Mouse (Mus musculus) mesoderm, embryonic 11.5 days (tissue): ENCODE results near the gene Slc26a10.
A peak's percentile ranks its signal among the peaks of the same experiment; 100 is the strongest.

Experiments
- DNase-seq: peaks from one replicate; pipeline ENCODE4 v3.0.0-alpha.2; 2012; ENCODE audit warnings: low read depth, low spot score

Gene Slc26a10

DNA sequence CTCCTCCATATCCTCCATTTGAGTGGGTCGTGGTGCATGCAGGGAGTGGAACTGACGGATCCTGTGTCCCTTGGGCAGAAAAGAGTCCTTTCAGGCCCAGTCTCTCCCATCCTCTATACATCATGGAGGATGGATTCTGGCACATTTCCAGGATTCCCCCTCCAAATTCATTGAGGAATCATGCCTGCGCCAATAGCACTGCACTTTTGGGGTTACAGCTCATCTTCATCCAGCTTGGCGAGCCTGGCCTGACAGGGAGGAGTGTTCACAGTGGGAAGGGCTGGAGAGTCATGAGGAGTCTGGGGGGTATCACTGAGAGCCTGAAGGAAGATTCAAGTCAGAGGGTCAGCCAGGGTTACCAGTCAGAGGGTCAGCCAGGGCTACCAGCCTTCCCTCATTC lies 2.2 kb upstream of the Slc26a10 start:
- DNase-seq, result no peak

GRCm38 (mm10) chr10:127181566-127181965 lies 1.1 kb upstream of the Slc26a10 start:
- no peak for DNase-seq

- no peak for DNase-seq
These were observed 226 bp upstream of the Slc26a10 start for GRCm38 (mm10) chr10:127180695-127181047.

- DNase-seq, result no peak
These were observed 2.0 kb downstream of the Slc26a10 start for GRCm38 (mm10) chr10:127178286-127179027.

- DNase-seq, result peak; percentile 90
These were observed 2.7 kb downstream of the Slc26a10 start for GRCm38 (mm10) chr10:127177719-127178118.

DNA sequence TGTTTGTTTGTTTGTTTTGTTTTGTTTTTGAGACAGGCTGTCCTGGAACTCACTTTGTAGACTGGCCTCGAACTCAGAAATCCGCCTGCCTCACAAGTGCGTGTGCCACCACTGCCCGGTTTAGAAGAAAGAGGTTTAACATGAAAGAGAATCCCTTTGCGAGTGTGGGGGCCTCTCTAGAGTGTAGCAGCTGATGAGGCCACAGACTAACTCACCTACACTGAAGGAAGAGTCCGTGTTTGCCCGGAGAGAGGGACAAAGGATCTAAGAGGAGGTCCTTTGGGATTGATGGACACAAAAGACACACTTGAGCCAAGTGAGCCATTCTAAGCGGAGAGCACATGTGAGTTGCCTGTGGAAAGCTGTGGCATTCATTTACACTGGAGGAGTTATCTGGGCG lies 3.2 kb downstream of the Slc26a10 start:
- no peak for DNase-seq

- no peak for DNase-seq
These were observed 3.7 kb downstream of the Slc26a10 start for GRCm38 (mm10) chr10:127176756-127177155.

- DNase-seq, result no peak
These were observed 4.2 kb downstream of the Slc26a10 start for GRCm38 (mm10) chr10:127176228-127176627.

GRCm38 (mm10) chr10:127174170-127174569 lies 6.3 kb downstream of the Slc26a10 start:
- DNase-seq, result no peak

- DNase-seq, result no peak
These were observed 7.0 kb downstream of the Slc26a10 start for GRCm38 (mm10) chr10:127173148-127174065.

- no peak for DNase-seq
These were observed 8.7 kb downstream of the Slc26a10 start for GRCm38 (mm10) chr10:127171631-127172200.

DNA sequence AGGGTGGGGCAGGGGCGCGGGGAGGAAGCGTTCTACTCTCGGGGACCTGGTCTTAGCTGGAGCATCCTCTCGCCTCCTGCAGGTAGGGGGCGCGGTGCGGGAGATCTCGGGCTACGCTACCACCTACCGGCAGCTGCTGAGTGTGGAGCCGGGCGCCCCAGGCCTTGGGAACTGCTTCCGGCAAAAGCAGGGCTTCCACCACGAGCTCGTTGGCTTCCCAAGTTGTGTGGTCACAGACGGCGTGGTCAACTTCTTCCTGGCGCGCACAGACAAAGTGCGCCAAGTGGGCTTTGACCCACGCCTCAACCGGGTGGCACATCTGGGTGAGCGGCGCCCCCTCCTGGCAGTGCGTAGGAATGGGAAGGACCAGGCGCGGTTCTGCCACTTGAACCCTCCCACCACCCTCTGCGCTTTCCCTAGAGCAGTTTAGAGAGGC lies 9.6 kb downstream of the Slc26a10 start:
- peak; percentile 80 for DNase-seq

DNA sequence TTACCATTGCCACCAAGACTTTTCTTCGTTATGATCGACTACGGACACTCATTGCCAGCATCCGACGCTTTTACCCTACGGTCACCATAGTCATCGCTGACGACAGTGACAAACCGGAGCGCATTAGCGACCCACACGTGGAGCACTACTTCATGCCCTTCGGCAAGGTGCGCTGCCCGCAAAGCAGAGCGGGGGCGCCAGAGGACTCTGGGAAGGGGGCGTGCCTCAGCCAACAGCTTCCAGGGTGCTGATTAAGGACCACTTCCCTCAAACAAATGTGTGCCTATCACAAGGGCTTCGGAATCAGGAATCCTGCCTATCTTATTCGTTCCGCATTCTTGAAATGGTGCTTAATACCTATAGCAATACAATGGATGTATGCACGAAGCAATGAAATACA lies 10.4 kb downstream of the Slc26a10 start:
- peak; percentile 48 for DNase-seq

DNA sequence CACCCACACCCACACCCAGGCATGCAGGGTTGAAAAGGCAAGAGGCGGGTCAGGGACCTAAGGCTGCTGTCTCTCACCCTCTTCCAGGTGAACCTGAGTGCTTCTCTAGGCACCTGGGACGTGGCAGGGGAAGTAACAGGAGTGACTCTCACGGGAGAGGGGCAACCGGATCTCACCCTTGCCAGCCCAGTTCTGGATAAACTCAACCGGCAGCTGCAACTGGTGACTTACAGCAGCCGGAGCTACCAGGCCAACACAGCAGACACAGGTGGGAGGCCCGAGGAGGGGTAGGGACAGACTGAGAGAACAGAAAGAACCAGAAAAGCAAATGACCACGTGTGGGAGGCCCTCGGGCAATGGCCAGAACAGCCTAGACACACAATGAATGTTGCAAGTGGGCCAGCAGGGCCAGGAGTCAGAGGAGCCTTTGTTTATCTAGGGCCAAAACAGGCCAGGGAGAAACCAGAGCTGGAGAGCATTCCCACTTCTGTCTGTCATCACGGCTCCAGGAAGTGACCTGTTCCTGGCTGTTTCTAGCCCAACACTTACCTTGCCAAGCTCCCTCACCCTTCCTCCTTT lies 12.7 kb downstream of the Slc26a10 start:
- DNase-seq, result no peak

DNA sequence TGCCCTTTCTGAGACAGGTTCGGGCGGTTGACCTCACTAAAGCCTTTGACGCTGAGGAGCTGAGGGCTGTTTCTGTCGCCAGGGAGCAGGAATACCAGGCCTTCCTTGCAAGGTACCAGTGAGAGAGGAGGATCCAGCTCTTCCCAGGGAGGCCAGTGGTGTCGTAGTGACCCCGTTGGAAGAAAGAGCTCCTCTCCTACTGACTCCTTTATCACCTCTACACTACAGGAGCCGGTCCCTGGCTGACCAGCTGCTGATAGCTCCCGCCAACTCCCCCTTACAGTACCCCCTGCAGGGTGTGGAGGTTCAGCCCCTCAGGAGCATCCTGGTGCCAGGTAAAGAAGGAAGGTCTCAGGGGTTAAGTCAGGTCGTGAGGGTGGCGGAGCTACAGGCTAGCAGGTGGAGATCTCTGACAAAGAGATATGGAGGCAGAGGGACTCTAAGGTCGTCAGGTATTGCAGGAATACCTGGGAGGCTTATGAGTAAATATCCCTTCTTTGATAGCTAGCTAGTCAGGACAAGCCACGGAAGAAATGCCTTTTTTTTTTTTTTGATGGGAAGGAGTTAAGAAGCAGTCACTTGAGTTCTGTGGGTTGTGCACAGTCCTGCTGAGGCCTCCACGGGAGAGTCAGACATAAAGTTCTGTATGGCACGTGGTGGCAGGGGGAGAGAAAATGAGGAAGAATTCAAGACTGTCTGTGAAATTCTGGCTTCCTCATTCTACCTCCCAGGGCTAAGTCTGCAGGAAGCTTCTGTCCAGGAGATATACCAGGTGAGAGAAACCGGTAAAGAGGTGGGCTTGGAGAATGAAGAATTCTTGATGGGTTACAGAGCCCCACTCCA lies 13.5 kb downstream of the Slc26a10 start:
- DNase-seq, result no peak

DNA sequence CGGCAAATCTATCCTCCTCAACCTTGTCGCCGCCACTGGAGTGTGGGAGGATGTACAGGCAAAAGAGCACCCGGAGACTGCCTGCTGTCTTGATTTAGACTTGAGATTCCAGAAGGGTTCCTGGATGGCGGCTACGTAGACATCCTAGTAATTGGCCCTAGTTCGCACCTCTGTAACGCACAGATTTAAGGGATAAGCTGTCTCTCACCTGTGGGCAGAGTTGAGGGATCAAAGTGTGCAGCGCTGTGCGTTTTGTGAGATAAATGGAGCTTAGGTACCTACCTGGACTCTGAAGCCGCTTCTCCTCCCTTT lies 14.1 kb downstream of the Slc26a10 start:
- no peak for DNase-seq

DNA sequence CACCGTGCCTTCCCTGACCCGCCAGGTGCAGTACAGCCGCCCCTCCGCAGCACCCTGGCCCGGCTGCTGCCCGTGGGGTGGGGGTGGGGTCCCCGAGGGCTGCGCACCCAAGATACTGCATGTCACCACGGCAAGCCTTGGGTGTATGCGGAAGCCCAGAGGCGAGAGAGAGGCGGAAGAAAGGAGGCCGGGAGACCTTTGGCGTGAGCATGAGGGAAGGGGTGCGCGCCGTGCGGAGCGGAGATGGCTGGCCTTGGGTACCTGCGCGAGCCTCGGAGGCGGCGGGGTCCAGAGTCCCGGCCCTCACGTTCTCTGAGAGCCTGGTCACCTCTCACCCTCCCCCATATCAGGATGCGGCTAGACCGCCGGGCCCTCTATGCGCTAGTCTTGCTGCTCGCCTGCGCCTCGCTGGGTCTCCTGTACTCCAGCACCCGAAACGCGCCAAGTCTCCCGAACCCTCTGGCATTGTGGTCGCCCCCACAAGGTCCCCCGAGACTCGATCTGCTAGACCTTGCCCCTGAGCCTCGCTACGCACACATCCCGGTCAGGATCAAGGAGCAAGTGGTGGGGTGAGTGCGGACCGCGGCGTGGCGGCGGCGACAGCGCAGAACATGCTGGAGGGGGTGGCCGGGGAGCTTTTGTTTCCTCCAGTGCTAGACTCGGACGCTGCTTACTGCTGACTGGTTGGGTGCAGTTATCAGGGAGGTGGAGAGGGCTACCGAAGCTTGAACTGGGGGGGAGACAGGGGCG lies 14.6 kb downstream of the Slc26a10 start:
- DNase-seq, result no peak

- no peak for DNase-seq
These were observed 15.1 kb downstream of the Slc26a10 start for GRCm38 (mm10) chr10:127165354-127165653.

DNA sequence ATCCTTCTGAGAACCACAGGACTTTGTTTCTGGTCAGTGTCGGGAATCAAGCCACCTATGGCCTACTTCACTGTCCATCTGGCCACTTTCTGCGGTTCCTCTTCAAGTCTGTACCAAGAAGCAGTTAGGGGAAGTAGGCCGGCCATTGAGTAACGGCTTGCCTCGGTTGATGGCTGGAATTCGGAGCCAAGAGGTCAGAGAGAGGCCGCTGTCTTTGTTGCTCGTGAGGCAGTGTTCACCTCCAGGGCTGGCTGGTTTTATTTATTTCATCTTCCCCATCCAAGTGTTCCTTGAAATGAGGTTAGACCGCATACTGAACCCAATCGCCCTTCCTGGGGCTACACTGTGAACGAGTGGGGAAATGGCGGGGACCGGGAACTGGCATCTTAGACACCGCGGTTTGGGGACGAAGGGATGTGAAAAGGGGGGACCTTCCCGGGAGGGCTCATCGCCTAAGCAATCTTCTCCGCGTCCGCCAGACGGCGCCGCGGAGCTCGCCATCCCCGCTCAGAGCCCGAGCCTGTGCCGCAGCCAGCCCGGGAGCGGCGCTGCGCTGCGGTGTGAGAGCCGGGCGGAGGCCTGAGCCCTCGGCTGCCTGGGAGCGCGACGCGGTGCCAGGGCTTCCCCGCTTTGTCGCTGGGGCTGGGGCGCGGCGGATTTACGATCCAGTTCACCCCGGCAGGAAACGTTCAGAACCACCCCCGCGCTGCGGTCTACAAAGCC lies 15.7 kb downstream of the Slc26a10 start, which contains the start of gene B4galnt1:
TSS of gene B4galnt1 (plus strand) at position 595 of the 723 bp plus-strand sequence.
- peak; percentile 91 for DNase-seq

- no peak for DNase-seq
These were observed 16.3 kb downstream of the Slc26a10 start for GRCm38 (mm10) chr10:127164190-127164589.
